Mouse (Mus musculus): ENCODE results near the gene Atn1. TPM values are rescaled to one million over a fixed set of nuclear protein-coding genes. Genes with fewer than 3 reads are reported as not detected.

The Atn1 gene
- polyA plus RNA-seq, 1 experiment from 2014 or later = 20.1 TPM

MicroRNAs encoded within 50 kb of the gene (microRNA counts, 519-probe panel; counts per million panel counts)
- microRNA mmu-miR-141 (3,298 counts per million, percentile 72 among the panel's probes with 10 or more counts), microRNA mmu-miR-200c (5,481 counts per million, percentile 90 among the panel's probes with 10 or more counts)

Small RNAs within 50 kb of the gene (microRNA-seq; reads per million reads assigned to microRNA genes)
- gene Mir141 (657 reads per million, percentile 73 among the genes with 10 or more reads in this experiment), gene Mir200c (5,297 reads per million, percentile 90 among the genes with 10 or more reads in this experiment)

Other genes with a start within 250 kb of the Atn1 start
- 0.55 and 0.57 TPM in 2 replicates for gene C1ra, start 244.1 kb downstream of the Atn1 start, polyA plus RNA-seq (2016; fragmentation: Nextera tagmentation; extraction: Ambion mirVana)
- 1.1 and 1.4 TPM in 2 replicates for gene C1s1, start 214.2 kb downstream of the Atn1 start, polyA plus RNA-seq (2016; fragmentation: Nextera tagmentation; extraction: Ambion mirVana)
- gene C1rb, start 186.2 kb downstream of the Atn1 start, polyA plus RNA-seq (2016; fragmentation: Nextera tagmentation; extraction: Ambion mirVana) = not detected in 2 replicates
- gene C1s2, start 120.4 kb downstream of the Atn1 start, polyA plus RNA-seq (2016; fragmentation: Nextera tagmentation; extraction: Ambion mirVana) = not detected in 2 replicates
- gene Lpcat3, start 93.5 kb downstream of the Atn1 start, polyA plus RNA-seq (2016; fragmentation: Nextera tagmentation; extraction: Ambion mirVana) = 46.0 and 49.1 TPM in 2 replicates
- 192 and 199 TPM in 2 replicates for gene Emg1, start 44.3 kb downstream of the Atn1 start, polyA plus RNA-seq (2016; fragmentation: Nextera tagmentation; extraction: Ambion mirVana)
- 359 and 370 TPM in 2 replicates for gene Phb2, start 44.2 kb downstream of the Atn1 start, polyA plus RNA-seq (2016; fragmentation: Nextera tagmentation; extraction: Ambion mirVana)
- 6.7 TPM in 2 replicates for gene Ptpn6, start 17.8 kb downstream of the Atn1 start, polyA plus RNA-seq (2016; fragmentation: Nextera tagmentation; extraction: Ambion mirVana)
- 498 and 530 TPM in 2 replicates for gene Grcc10, start 15.2 kb downstream of the Atn1 start, polyA plus RNA-seq (2016; fragmentation: Nextera tagmentation; extraction: Ambion mirVana)
- gene Gm45234, start 503 bp downstream of the Atn1 start, polyA plus RNA-seq (2016; fragmentation: Nextera tagmentation; extraction: Ambion mirVana) = not detected in 2 replicates
- gene Eno2, start 13.1 kb upstream of the Atn1 start, polyA plus RNA-seq (2016; fragmentation: Nextera tagmentation; extraction: Ambion mirVana) = 9.7 and 10.2 TPM in 2 replicates
- 0.59 and 1.0 TPM in 2 replicates for gene Lrrc23, start 23.2 kb upstream of the Atn1 start, polyA plus RNA-seq (2016; fragmentation: Nextera tagmentation; extraction: Ambion mirVana)
- gene Spsb2, start 52.1 kb upstream of the Atn1 start, polyA plus RNA-seq (2016; fragmentation: Nextera tagmentation; extraction: Ambion mirVana) = 7.8 and 10.5 TPM in 2 replicates
- 615 and 621 TPM in 2 replicates for gene Tpi1, start 57.8 kb upstream of the Atn1 start, polyA plus RNA-seq (2016; fragmentation: Nextera tagmentation; extraction: Ambion mirVana)
- 191 and 197 TPM in 2 replicates for gene Usp5, start 73.0 kb upstream of the Atn1 start, polyA plus RNA-seq (2016; fragmentation: Nextera tagmentation; extraction: Ambion mirVana)
- gene Cdca3, start 73.0 kb upstream of the Atn1 start, polyA plus RNA-seq (2016; fragmentation: Nextera tagmentation; extraction: Ambion mirVana) = 157 and 166 TPM in 2 replicates
- gene Gnb3, start 83.8 kb upstream of the Atn1 start, polyA plus RNA-seq (2016; fragmentation: Nextera tagmentation; extraction: Ambion mirVana) = 0.58 and 1.0 TPM in 2 replicates
- 61.7 and 68.9 TPM in 2 replicates for gene P3h3, start 101.2 kb upstream of the Atn1 start, polyA plus RNA-seq (2016; fragmentation: Nextera tagmentation; extraction: Ambion mirVana)
- 3.4 and 3.6 TPM in 2 replicates for gene Gpr162, start 107.5 kb upstream of the Atn1 start, polyA plus RNA-seq (2016; fragmentation: Nextera tagmentation; extraction: Ambion mirVana)
- gene Cd4, start 131.7 kb upstream of the Atn1 start, polyA plus RNA-seq (2016; fragmentation: Nextera tagmentation; extraction: Ambion mirVana) = 0.09 and 0.39 TPM in 2 replicates
- gene Lag3, start 155.2 kb upstream of the Atn1 start, polyA plus RNA-seq (2016; fragmentation: Nextera tagmentation; extraction: Ambion mirVana) = 3.1 and 4.1 TPM in 2 replicates
- 390 and 395 TPM in 2 replicates for gene Ptms, start 163.6 kb upstream of the Atn1 start, polyA plus RNA-seq (2016; fragmentation: Nextera tagmentation; extraction: Ambion mirVana)
- gene Mlf2, start 174.9 kb upstream of the Atn1 start, polyA plus RNA-seq (2016; fragmentation: Nextera tagmentation; extraction: Ambion mirVana) = 419 and 427 TPM in 2 replicates
- gene Cops7a, start 209.0 kb upstream of the Atn1 start, polyA plus RNA-seq (2016; fragmentation: Nextera tagmentation; extraction: Ambion mirVana) = 119 and 121 TPM in 2 replicates
- gene Pianp, start 240.2 kb upstream of the Atn1 start, polyA plus RNA-seq (2016; fragmentation: Nextera tagmentation; extraction: Ambion mirVana) = 5.5 and 6.2 TPM in 2 replicates

All from embryonic facial prominence, embryonic 12.5 days (tissue).